Mouse (Mus musculus): ENCODE measurements at regions not wholly inside any gene's neighbourhood (a gene's known extent, or its start where the extent isn't known, plus 50 kb on each side); places are given as distances from the start of the nearest gene placed in this dataset.
"Not testable (repeated sequence)": the region's sequence is repeated elsewhere in the genome, so short reads cannot be mapped to it uniquely, and the experiment has no call there.

- peak in 1 of 2 experiments; percentile 49 for DNase-seq (ENCODE audit: low spot score in 2 of 2)
- intact Hi-C loops (cut with DNase I), result no loop called here
Measured at GRCm38 (mm10) chrX:88906106-88906505, 503.4 kb downstream of the Pet2 start.

- intact Hi-C loops (cut with DNase I); DNase-seq (ENCODE audit: low spot score in 2 of 2): not testable (repeated sequence)
Measured at GRCm38 (mm10) chrX:88873260-88873659, 536.2 kb downstream of the Pet2 start.
